Mouse (Mus musculus): ENCODE measurements at regions not wholly inside any gene's neighbourhood (a gene's known extent, or its start where the extent isn't known, plus 50 kb on each side); places are given as distances from the start of the nearest gene placed in this dataset.

DNA sequence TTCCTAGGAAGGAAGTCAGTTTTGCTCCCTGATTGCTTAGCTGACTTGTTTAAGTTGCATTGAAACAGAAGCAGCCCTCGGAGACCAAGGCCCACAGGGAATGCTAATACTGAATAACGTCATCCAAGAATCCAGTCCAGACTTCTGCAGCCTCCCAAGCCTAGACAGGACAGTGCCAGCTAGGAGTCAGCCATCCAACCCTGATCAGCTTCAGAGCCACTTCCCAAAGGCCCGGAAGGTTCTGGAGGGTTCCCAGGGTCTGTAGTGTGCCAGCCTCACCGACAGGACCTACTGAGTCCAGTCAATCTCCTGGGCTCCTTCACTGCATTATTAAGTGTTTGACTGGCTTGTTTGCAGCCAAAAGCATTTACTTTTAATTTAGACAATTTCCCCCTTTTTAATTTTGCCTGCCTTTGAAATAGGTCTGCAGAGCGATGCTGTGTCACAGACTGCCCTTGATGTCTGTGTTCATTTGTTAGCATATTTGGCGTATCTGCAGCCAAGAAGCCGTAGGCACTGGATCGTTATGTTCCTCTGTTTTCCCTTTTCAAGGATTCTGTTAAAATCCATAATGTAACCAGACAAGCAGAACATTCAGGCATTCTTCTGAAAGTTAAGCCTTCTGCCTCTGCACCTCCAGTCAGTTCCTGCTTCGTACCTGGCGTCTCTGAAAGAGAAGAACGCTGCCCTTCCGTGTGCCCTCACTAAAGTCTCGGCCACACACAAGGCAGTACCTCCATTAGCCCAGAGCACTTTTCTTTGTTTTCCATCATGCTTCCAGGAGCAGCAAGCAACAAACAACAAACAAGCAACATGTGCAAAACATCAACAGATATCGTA is 106.5 kb upstream of the Nebl start:
- TF ChIP-seq TAL1 (conservative IDR thresholded peaks at IDR 0.05; ENCODE audit: low read depth, low read length) = no peak
- DNase-seq (ENCODE audit: low spot score) = no peak
- Histone ChIP-seq H3K36me3 (replicated peaks) (no peaks in the 10 kb centered on the region), H3K4me1 (ENCODE audit: insufficient read depth, low read depth, low read length) (no peaks in the 10 kb centered on the region), H3K4me3 (ENCODE audit: low read depth, low read length) (no peak overlapping the region), H3K9me3 (replicated peaks) (no peaks in the 10 kb centered on the region), H3K27me3 (ENCODE audit: insufficient read depth, low read length) (peaks cover 4% of the 10 kb centered on the region; the same call in 1 of the 2 replicates)
- ATAC-seq (ENCODE audit: extremely low read depth, insufficient number of reproducible peaks, low FRiP score, poor library complexity, severe bottlenecking) = no peak

DNA sequence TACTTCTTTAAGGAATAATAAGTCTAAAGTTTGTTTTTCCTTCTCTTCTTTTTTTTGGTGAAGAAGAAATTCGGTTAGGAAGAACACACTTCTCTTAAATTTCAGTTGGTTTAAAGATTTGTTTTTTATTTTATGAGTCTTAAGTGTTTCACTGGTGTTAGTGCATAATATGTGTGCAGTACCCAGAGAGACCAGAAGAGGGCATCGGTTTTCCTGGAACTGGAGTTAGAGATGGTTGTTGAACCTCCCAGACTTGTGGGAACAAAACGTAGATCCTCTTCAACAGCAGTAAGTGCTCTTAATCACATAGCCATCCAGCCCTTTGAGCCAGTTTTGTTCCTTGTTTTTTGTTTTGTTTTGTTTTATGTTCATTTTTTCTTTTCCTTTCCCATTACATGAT is 101.5 kb upstream of the Nebl start:
- ATAC-seq (ENCODE audit: extremely low read depth, insufficient number of reproducible peaks, low FRiP score, poor library complexity, severe bottlenecking) = no peak
- no peaks in the 10 kb centered on the region for H3K27me3 ChIP-seq (ENCODE audit: insufficient read depth, low read length)
- H3K36me3 ChIP-seq (replicated peaks) = no peaks in the 10 kb centered on the region
- no peak overlapping the region for H3K4me3 ChIP-seq (ENCODE audit: low read depth, low read length)
- DNase-seq (ENCODE audit: low spot score) = no peak
- no peaks in the 10 kb centered on the region for H3K9me3 ChIP-seq (replicated peaks)
- TF ChIP-seq POLR2AphosphoS5 (IDR thresholded peaks at IDR 0.05; ENCODE audit: insufficient replicate concordance, low read depth, low read length) (no peak), CTCF (IDR thresholded peaks at IDR 0.05; ENCODE audit: low read depth, low read length) (no peak), TAL1 (conservative IDR thresholded peaks at IDR 0.05; ENCODE audit: low read depth, low read length) (no peak), GATA1 (IDR thresholded peaks at IDR 0.05; ENCODE audit: borderline replicate concordance, low read length) (no peak), GATA2 (IDR thresholded peaks at IDR 0.05; ENCODE audit: borderline replicate concordance, low read depth, low read length) (no peak)
- H3K4me1 ChIP-seq (ENCODE audit: insufficient read depth, low read depth, low read length) = no peaks in the 10 kb centered on the region

DNA sequence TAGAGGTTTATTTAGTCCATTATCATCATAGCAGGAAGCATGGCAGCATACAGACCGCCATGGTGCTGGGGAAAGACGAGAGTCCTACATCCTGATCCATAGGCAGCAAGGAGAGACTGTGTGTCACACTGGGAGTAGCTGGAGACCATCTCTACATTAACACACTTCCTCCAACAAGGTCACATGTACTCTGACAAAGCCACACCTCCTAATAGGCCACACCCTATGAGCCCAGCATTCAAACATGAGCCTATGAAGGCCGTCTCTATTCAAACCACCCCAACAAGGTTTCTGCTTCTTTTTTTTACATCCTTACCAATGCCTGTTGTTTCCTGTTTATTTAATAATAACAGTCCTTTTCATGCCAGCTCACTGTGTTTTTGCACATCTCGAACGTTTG is 99.0 kb upstream of the Nebl start:
- TF ChIP-seq GATA2 (IDR thresholded peaks at IDR 0.05; ENCODE audit: borderline replicate concordance, low read depth, low read length) (no peak), GATA1 (IDR thresholded peaks at IDR 0.05; ENCODE audit: borderline replicate concordance, low read length) (no peak), CTCF (IDR thresholded peaks at IDR 0.05; ENCODE audit: low read depth, low read length) (no peak), TAL1 (conservative IDR thresholded peaks at IDR 0.05; ENCODE audit: low read depth, low read length) (no peak), POLR2AphosphoS5 (IDR thresholded peaks at IDR 0.05; ENCODE audit: insufficient replicate concordance, low read depth, low read length) (no peak)
- DNase-seq (ENCODE audit: low spot score) (no peak), ATAC-seq (ENCODE audit: extremely low read depth, insufficient number of reproducible peaks, low FRiP score, poor library complexity, severe bottlenecking) (no peak)
- Histone ChIP-seq H3K4me1 (ENCODE audit: insufficient read depth, low read depth, low read length) (no peaks in the 10 kb centered on the region), H3K27me3 (ENCODE audit: insufficient read depth, low read length) (no peaks in the 10 kb centered on the region), H3K4me3 (ENCODE audit: low read depth, low read length) (no peak overlapping the region), H3K9me3 (replicated peaks) (no peaks in the 10 kb centered on the region), H3K36me3 (replicated peaks) (no peaks in the 10 kb centered on the region)

DNA sequence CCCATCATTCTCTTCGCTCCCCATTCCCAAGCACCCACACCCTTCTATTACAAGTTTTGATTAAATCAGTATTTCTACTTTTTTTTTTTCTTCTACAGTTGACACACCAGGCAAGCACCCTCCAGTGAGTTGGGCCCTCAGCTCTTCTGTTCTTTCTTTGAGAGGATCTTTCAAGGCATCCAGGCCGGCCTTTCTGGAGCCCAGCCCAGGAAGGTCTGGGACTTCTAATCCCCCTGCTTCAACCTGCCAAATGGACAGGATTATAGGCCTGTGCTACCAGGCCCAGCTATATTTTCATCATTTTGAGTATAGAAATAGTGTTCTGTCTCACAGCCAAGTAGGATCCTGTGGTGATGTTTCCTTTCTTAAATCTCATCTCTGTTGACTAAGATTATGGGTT is 94.0 kb upstream of the Nebl start:
- no peak for ATAC-seq (ENCODE audit: extremely low read depth, insufficient number of reproducible peaks, low FRiP score, poor library complexity, severe bottlenecking)
- TF ChIP-seq CTCF (IDR thresholded peaks at IDR 0.05; ENCODE audit: low read depth, low read length) (no peak), GATA1 (IDR thresholded peaks at IDR 0.05; ENCODE audit: borderline replicate concordance, low read length) (no peak), TAL1 (conservative IDR thresholded peaks at IDR 0.05; ENCODE audit: low read depth, low read length) (no peak)
- Histone ChIP-seq H3K27me3 (ENCODE audit: insufficient read depth, low read length) (no peaks in the 10 kb centered on the region), H3K4me1 (ENCODE audit: insufficient read depth, low read depth, low read length) (no peaks in the 10 kb centered on the region), H3K4me3 (ENCODE audit: low read depth, low read length) (no peak overlapping the region), H3K9me3 (replicated peaks) (no peaks in the 10 kb centered on the region), H3K36me3 (replicated peaks) (no peaks in the 10 kb centered on the region)
- DNase-seq (ENCODE audit: low spot score) = no peak

DNA sequence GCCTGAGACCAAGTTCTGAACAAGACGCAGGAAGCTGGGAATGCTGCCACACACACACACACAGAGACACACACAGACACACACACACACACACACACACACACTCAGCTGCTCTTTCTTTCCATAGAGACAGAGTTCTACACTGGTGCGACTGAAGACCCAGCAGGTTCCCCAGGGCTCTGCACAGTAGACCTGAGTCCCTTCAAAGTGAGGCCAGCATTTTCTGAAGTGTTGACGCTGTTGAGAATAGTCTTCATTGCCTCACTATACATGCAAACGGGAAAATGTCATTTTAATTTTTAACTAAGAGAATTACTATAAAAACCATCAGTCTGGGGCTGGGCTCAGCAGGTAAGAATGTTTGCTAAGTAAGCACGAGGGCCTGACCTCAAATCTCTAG is 92.9 kb upstream of the Nebl start:
- TF ChIP-seq CTCF (IDR thresholded peaks at IDR 0.05; ENCODE audit: low read depth, low read length) (no peak), GATA2 (IDR thresholded peaks at IDR 0.05; ENCODE audit: borderline replicate concordance, low read depth, low read length) (no peak), POLR2AphosphoS5 (IDR thresholded peaks at IDR 0.05; ENCODE audit: insufficient replicate concordance, low read depth, low read length) (no peak), GATA1 (IDR thresholded peaks at IDR 0.05; ENCODE audit: borderline replicate concordance, low read length) (no peak), TAL1 (conservative IDR thresholded peaks at IDR 0.05; ENCODE audit: low read depth, low read length) (no peak)
- ATAC-seq (ENCODE audit: extremely low read depth, insufficient number of reproducible peaks, low FRiP score, poor library complexity, severe bottlenecking) (no peak), DNase-seq (ENCODE audit: low spot score) (no peak)
- H3K36me3 ChIP-seq (replicated peaks) = no peaks in the 10 kb centered on the region
- H3K27me3 ChIP-seq (ENCODE audit: insufficient read depth, low read length) = no peaks in the 10 kb centered on the region; the same call in 1 of the 2 replicates
- H3K4me1 ChIP-seq (ENCODE audit: insufficient read depth, low read depth, low read length) = no peaks in the 10 kb centered on the region
- H3K9me3 ChIP-seq (replicated peaks) = no peaks in the 10 kb centered on the region
- no peak overlapping the region for H3K4me3 ChIP-seq (ENCODE audit: low read depth, low read length)

DNA sequence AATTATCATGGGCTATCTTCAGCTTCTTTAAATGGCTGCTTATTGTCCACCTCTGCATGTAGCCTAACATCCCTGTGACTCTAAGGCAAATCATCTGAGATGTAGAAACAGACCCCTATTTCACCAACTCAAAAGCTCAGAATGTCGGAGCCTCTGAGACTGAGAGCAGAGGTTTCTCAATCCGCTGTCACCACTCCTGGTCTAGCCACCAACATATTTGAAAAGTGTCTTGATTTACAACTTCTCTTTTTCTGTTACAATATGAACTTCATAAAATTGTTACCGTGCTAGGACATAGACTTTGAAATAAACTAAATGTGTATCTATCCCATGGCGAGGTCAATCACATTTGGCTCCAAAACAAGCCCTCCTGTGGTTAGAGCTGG is 91.3 kb upstream of the Nebl start:
- DNase-seq (ENCODE audit: low spot score) = no peak
- ATAC-seq (ENCODE audit: extremely low read depth, insufficient number of reproducible peaks, low FRiP score, poor library complexity, severe bottlenecking) = no peak
- Histone ChIP-seq H3K36me3 (replicated peaks) (no peaks in the 10 kb centered on the region), H3K4me1 (ENCODE audit: insufficient read depth, low read depth, low read length) (no peaks in the 10 kb centered on the region), H3K27me3 (ENCODE audit: insufficient read depth, low read length) (no peaks in the 10 kb centered on the region; the same call in 1 of the 2 replicates), H3K9me3 (replicated peaks) (no peaks in the 10 kb centered on the region), H3K4me3 (ENCODE audit: low read depth, low read length) (no peak overlapping the region)
- no peak for TF ChIP-seq TAL1 (conservative IDR thresholded peaks at IDR 0.05; ENCODE audit: low read depth, low read length)
- TF ChIP-seq GATA1 (IDR thresholded peaks at IDR 0.05; ENCODE audit: borderline replicate concordance, low read length) = no peak
- TF ChIP-seq CTCF (IDR thresholded peaks at IDR 0.05; ENCODE audit: low read depth, low read length) = no peak
- TF ChIP-seq GATA2 (IDR thresholded peaks at IDR 0.05; ENCODE audit: borderline replicate concordance, low read depth, low read length) = no peak
- no peak for TF ChIP-seq POLR2AphosphoS5 (IDR thresholded peaks at IDR 0.05; ENCODE audit: insufficient replicate concordance, low read depth, low read length)
